Mouse (Mus musculus) MEL (cell line): ENCODE results near the gene Psap. TPM values are rescaled to one million over a fixed set of nuclear protein-coding genes. Genes with fewer than 3 reads are reported as not detected.

Experiments
- DNase-seq: peaks from one replicate; pipeline ENCODE4 v3.0.0; 2011; ENCODE audit warnings: low read depth, low spot score
- H3K27ac ChIP-seq: 2 replicates; pipeline ENCODE4 v1.5.1; 2012; ENCODE audit warnings: low read depth, mild to moderate bottlenecking, control low read depth, low read length, moderate library complexity; ENCODE audit not compliant: control insufficient read depth
- H3K27me3 ChIP-seq, 2 experiments: fragments of 150-350 bp in 1 of 2; sonication (generic) in 1 of 2; 2 replicates each; pipeline ENCODE4 v1.6.1; 2012; ENCODE audit warnings: low read length in 2 of 2, mild to moderate bottlenecking in 2 of 2, improper control_type of control experiment in 1 of 2, moderate library complexity in 1 of 2; ENCODE audit not compliant: insufficient read depth in 2 of 2, control insufficient read depth in 1 of 2
- H3K36me3 ChIP-seq, 2 experiments: 2 replicates each; pipeline ENCODE4 v1.6.1; 2012 to 2014; ENCODE audit warnings: low read length in 2 of 2, improper control_type of control experiment in 1 of 2, inconsistent platforms in 1 of 2, mild to moderate bottlenecking in 1 of 2; ENCODE audit not compliant: insufficient read depth in 2 of 2, control insufficient read depth in 1 of 2
- H3K4me1 ChIP-seq, 2 experiments: fragments of 150-350 bp in 1 of 2; sonication (generic) in 1 of 2; 2 replicates each; pipeline ENCODE4 v1.6.1; 2012; ENCODE audit warnings: low read length in 2 of 2, improper control_type of control experiment in 1 of 2, mild to moderate bottlenecking in 1 of 2; ENCODE audit not compliant: insufficient read depth in 2 of 2, control insufficient read depth in 1 of 2
- H3K4me3 ChIP-seq, 2 experiments: fragments of 150-350 bp in 1 of 2; sonication (generic) in 1 of 2; 2 replicates each; pipeline ENCODE4 v1.5.1; 2012; ENCODE audit warnings: low read depth in 2 of 2, low read length in 2 of 2, mild to moderate bottlenecking in 2 of 2, moderate library complexity in 2 of 2, control low read depth in 1 of 2, improper control_type of control experiment in 1 of 2; ENCODE audit not compliant: control insufficient read depth in 1 of 2, insufficient read depth in 1 of 2
- H3K79me2 ChIP-seq: 2 replicates; pipeline ENCODE4 v1.6.1; 2012; ENCODE audit warnings: mild to moderate bottlenecking, low read length, moderate library complexity; ENCODE audit not compliant: control insufficient read depth, poor library complexity, insufficient read depth
- H3K9ac ChIP-seq: 2 replicates; pipeline ENCODE4 v1.6.1; 2012; ENCODE audit warnings: low read depth, mild to moderate bottlenecking, control low read depth, low read length, moderate library complexity; ENCODE audit not compliant: control insufficient read depth, poor library complexity, severe bottlenecking
- H3K9me3 ChIP-seq: fragments of 150-350 bp; sonication (generic); replicated peaks from 2 replicates; pipeline ENCODE4 v1.6.1; 2012; ENCODE audit warnings: mild to moderate bottlenecking, low read length, improper control_type of control experiment, moderate library complexity; ENCODE audit not compliant: insufficient read depth
- ETS1 ChIP-seq: IDR thresholded peaks from 2 replicates; pipeline ENCODE4 v1.6.1; 2012; ENCODE audit warnings: low read depth, mild to moderate bottlenecking, inconsistent platforms, low read length, improper control_type of control experiment, moderate library complexity
- MAFK ChIP-seq: IDR thresholded peaks from 2 replicates; pipeline ENCODE4 v1.6.1; 2011; ENCODE audit warnings: low read depth, mild to moderate bottlenecking, low read length, improper control_type of control experiment, borderline replicate concordance
- MAX ChIP-seq: IDR thresholded peaks from 2 replicates; pipeline ENCODE4 v1.6.1; 2011; ENCODE audit warnings: low read length, improper control_type of control experiment
- MAZ ChIP-seq: IDR thresholded peaks from 2 replicates; pipeline ENCODE4 v1.6.1; 2012; ENCODE audit warnings: low read depth, mild to moderate bottlenecking, inconsistent platforms, low read length, improper control_type of control experiment
- MEF2A ChIP-seq: IDR thresholded peaks from 2 replicates; pipeline ENCODE4 v1.6.1; 2014; ENCODE audit warnings: low read depth, mild to moderate bottlenecking, inconsistent platforms, low read length, improper control_type of control experiment; ENCODE audit not compliant: poor library complexity, insufficient replicate concordance, severe bottlenecking; ENCODE audit errors: extremely low read depth
- MYB ChIP-seq: IDR thresholded peaks from 2 replicates; pipeline ENCODE4 v1.6.1; 2011; ENCODE audit warnings: mild to moderate bottlenecking, low read depth, low read length, improper control_type of control experiment
- POLR2A ChIP-seq, 2 experiments: IDR thresholded peaks; 2 replicates each; pipeline ENCODE4 v1.6.1; 2011 to 2012; ENCODE audit warnings: low read length in 2 of 2, mild to moderate bottlenecking in 2 of 2, control low read depth in 1 of 2, improper control_type of control experiment in 1 of 2, low read depth in 1 of 2, moderate library complexity in 1 of 2; ENCODE audit not compliant: control insufficient read depth in 1 of 2, insufficient read depth in 1 of 2, poor library complexity in 1 of 2
- RCOR1 ChIP-seq: IDR thresholded peaks from 2 replicates; pipeline ENCODE4 v1.6.1; 2012; ENCODE audit warnings: low read depth, mild to moderate bottlenecking, inconsistent platforms, low read length, improper control_type of control experiment
- SIN3A ChIP-seq: IDR thresholded peaks from 2 replicates; pipeline ENCODE4 v1.6.1; 2012; ENCODE audit warnings: low read length, improper control_type of control experiment, inconsistent platforms
- USF1 ChIP-seq: IDR thresholded peaks from 2 replicates; pipeline ENCODE4 v1.6.1; 2014; ENCODE audit warnings: low read depth, mild to moderate bottlenecking, inconsistent platforms, low read length, improper control_type of control experiment, moderate library complexity
- USF2 ChIP-seq, 2 experiments: IDR thresholded peaks; 2 replicates each; pipeline ENCODE4 v1.6.1; 2011 to 2012; ENCODE audit warnings: improper control_type of control experiment in 2 of 2, low read length in 2 of 2, borderline replicate concordance in 1 of 2, inconsistent platforms in 1 of 2, low read depth in 1 of 2, mild to moderate bottlenecking in 1 of 2; ENCODE audit not compliant: insufficient read depth in 1 of 2
- ZKSCAN1 ChIP-seq: IDR thresholded peaks from 2 replicates; pipeline ENCODE4 v1.6.1; 2012; ENCODE audit warnings: low read depth, mild to moderate bottlenecking, inconsistent platforms, low read length, improper control_type of control experiment, moderate library complexity
- ZNF384 ChIP-seq: IDR thresholded peaks from 2 replicates; pipeline ENCODE4 v1.6.1; 2012; ENCODE audit warnings: low read depth, mild to moderate bottlenecking, inconsistent platforms, low read length, improper control_type of control experiment
- polyA plus RNA-seq, 2 experiments: library from polyadenylated mRNA; stranded (reverse) in 1 of 2; unstranded in 1 of 2; fragments of >175 nt in 1 of 2; fragments of >200 nt in 1 of 2; gene quantifications; 2 replicates each; pipeline versions ENCODE4 v1.2.1 to v1.2.4; 2012; ENCODE audit warnings: low replicate concordance in 2 of 2, low read depth in 1 of 2; ENCODE audit not compliant: insufficient read length in 2 of 2, insufficient read depth in 1 of 2, missing spikeins in 1 of 2
- total RNA-seq: library from RNA; depleted of rRNA; stranded (reverse); fragments of 300-350 nt; gene quantifications from 2 replicates; pipeline ENCODE4 v1.2.3, GENCODE M21; 2012

Gene Psap
- total and polyA plus RNA-seq, 3 experiments, result 56.8 to 153 (median 106) TPM

DNA sequence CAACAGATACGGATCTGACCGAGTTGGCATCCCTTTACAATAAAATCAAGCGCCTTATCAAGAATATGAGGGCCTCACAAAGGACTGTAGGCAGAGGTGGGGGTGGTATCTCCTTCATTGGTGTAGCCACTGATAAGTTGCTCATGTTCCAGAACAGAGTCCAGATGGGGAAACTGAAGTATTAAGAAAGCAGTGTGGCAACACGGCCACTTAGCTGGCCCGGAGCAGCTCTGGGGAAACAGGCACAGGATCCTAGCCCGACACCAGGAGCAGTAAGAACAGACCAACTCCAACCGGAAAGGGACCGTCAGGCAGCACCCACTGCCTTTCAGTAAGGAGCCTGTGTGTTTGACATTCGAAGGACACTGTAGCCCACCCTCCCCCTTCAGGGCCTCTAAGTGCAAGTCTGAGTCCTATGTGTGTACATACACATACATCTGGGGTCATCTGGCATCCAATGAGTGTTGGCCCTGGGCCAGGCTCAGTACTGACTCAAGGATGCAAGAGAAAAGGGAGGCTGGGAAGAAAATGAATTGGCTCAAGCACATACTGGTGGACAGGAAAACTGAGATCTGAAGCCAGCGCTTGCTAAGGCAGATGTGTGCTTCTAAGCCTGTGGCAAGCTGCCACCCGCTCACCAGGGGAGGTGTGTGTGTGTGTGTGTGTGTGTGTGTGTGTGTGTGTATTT, 51.7 kb downstream of the Psap start:
- H3K27ac ChIP-seq, result no peak overlapping the region
- TF ChIP-seq SIN3A (no peak), USF1 (no peak), RCOR1 (no peak), POLR2A (IDR thresholded peaks at IDR 0.05; ENCODE audit: control insufficient read depth in 1 of 2, insufficient read depth in 1 of 2, low read depth in 1 of 2, low read length in 2 of 2, poor library complexity in 1 of 2) (no peak), MAZ (no peak), ZNF384 (no peak), USF2 (IDR thresholded peaks at IDR 0.05; ENCODE audit: borderline replicate concordance in 1 of 2, insufficient read depth in 1 of 2, low read depth in 1 of 2, low read length in 2 of 2) (no peak)
- no peak for DNase-seq

DNA sequence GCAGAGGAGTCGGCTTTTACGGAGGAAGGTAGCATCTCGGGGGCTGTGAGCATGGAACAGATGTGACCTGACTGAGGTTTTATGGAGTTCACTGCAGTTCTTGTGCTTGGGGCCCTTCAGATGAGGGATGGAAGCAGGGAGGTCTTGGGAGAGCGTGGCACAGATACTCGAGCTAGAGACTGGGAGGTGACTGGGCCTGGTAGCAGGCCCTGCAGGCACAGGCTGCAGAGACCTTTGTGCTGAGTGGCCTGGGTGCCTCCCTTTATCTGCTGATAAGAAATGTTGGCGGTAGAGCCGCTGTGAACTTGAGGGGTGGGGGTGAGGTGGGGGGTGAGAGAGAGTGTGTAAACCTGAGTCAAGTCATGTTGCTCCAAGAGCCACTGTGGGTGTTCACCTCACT, 57.2 kb downstream of the Psap start:
- no peak for DNase-seq
- no peaks in the 10 kb centered on the region for H3K4me1 ChIP-seq
- no peaks in the 10 kb centered on the region for H3K9me3 ChIP-seq
- no peaks in the 10 kb centered on the region for H3K27me3 ChIP-seq
- H3K9ac ChIP-seq, result no peak overlapping the region
- H3K79me2 ChIP-seq, result no peaks in the 10 kb centered on the region
- H3K36me3 ChIP-seq, result no peaks in the 10 kb centered on the region
- H3K4me3 ChIP-seq, result no peak overlapping the region
- TF ChIP-seq ETS1 (no peak), USF1 (no peak)
- TF ChIP-seq, all 39 proteins: peak for 0
- no peak overlapping the region for H3K27ac ChIP-seq

More for the DNA sequence above, 51.7 kb downstream of the Psap start:
- H3K4me1 ChIP-seq, result no peaks in the 10 kb centered on the region; a peak in 1 of 4 replicates
- H3K79me2 ChIP-seq, result no peaks in the 10 kb centered on the region
- H3K27me3 ChIP-seq, result no peaks in the 10 kb centered on the region
- no peaks in the 10 kb centered on the region for H3K36me3 ChIP-seq
- no peak overlapping the region for H3K4me3 ChIP-seq
- H3K9me3 ChIP-seq, result no peaks in the 10 kb centered on the region
- no peak overlapping the region for H3K9ac ChIP-seq

GRCm38 (mm10) chr10:60335021-60335420, 57.6 kb downstream of the Psap start:
- no peaks in the 10 kb centered on the region for H3K27me3 ChIP-seq
- H3K27ac ChIP-seq, result no peak overlapping the region
- TF ChIP-seq MAFK (no peak), MAZ (no peak), ZNF384 (no peak), MYB (no peak), MAX (no peak), POLR2A (IDR thresholded peaks at IDR 0.05; ENCODE audit: control insufficient read depth in 1 of 2, insufficient read depth in 1 of 2, low read depth in 1 of 2, low read length in 2 of 2, poor library complexity in 1 of 2) (no peak), ZKSCAN1 (peak; percentile 100), MEF2A (no peak)
- TF ChIP-seq, all 39 proteins: peak for 1
- Histone ChIP-seq H3K79me2 (no peaks in the 10 kb centered on the region), H3K36me3 (no peaks in the 10 kb centered on the region), H3K9ac (no peak overlapping the region), H3K9me3 (no peaks in the 10 kb centered on the region), H3K4me3 (no peak overlapping the region), H3K4me1 (no peaks in the 10 kb centered on the region)
- no peak for DNase-seq
